Mouse (Mus musculus): ENCODE data around the gene Pold2. TPM values are rescaled to one million over a fixed set of nuclear protein-coding genes. Genes with fewer than 3 reads are reported as not detected.
"Not testable (repeated sequence)": the region's sequence is repeated elsewhere in the genome, so short reads cannot be mapped to it uniquely, and the experiment has no call there.

Pold2 gene
- polyA plus RNA-seq, 1 experiment, result 50.2 TPM

GRCm38 (mm10) chr11:5899286-5899685, 21.2 kb upstream of the Pold2 start:
- no peak overlapping the region for H3K27ac ChIP-seq (ENCODE audit: insufficient read depth, low read depth, low read length)
- no peak for DNase-seq
- no peaks in the 10 kb centered on the region for H3K4me1 ChIP-seq (ENCODE audit: control insufficient read depth, insufficient read depth, low read length)
- no peaks in the 10 kb centered on the region for H3K27me3 ChIP-seq (replicated peaks; ENCODE audit: control insufficient read depth, insufficient read depth, low read length)
- no peaks in the 10 kb centered on the region for H3K36me3 ChIP-seq (ENCODE audit: control insufficient read depth, insufficient read depth, low read length)
- WGBS, result 98% methylated on average over 10 of the region's 10 CpGs
- no peak overlapping the region for H3K4me3 ChIP-seq (ENCODE audit: insufficient read depth, low read depth, low read length)
- TF ChIP-seq POLR2A (IDR thresholded peaks at IDR 0.05; ENCODE audit: low read depth, low read length) (no peak), CTCF (conservative IDR thresholded peaks at IDR 0.05; ENCODE audit: insufficient read depth, insufficient read length, low read depth, low read length) (no peak)

GRCm38 (mm10) chr11:5898531-5898930, 20.4 kb upstream of the Pold2 start, which contains the start of gene Myl7:
TSS of gene Myl7 (minus strand) at chr11:5898782.
- Histone ChIP-seq H3K4me1 (ENCODE audit: control insufficient read depth, insufficient read depth, low read length) (no peaks in the 10 kb centered on the region), H3K27ac (ENCODE audit: insufficient read depth, low read depth, low read length) (no peak within 1 kb of the TSS), H3K4me3 (ENCODE audit: insufficient read depth, low read depth, low read length) (no peak within 1 kb of the TSS), H3K27me3 (replicated peaks; ENCODE audit: control insufficient read depth, insufficient read depth, low read length) (no peaks in the 10 kb centered on the region), H3K36me3 (ENCODE audit: control insufficient read depth, insufficient read depth, low read length) (no peaks in the 10 kb centered on the region)
- 75% methylated on average over 5 of the region's 5 CpGs for WGBS
- DNase-seq, result no peak
- no peak for TF ChIP-seq POLR2A (IDR thresholded peaks at IDR 0.05; ENCODE audit: low read depth, low read length)
- no peak for TF ChIP-seq CTCF (conservative IDR thresholded peaks at IDR 0.05; ENCODE audit: insufficient read depth, insufficient read length, low read depth, low read length)

DNA sequence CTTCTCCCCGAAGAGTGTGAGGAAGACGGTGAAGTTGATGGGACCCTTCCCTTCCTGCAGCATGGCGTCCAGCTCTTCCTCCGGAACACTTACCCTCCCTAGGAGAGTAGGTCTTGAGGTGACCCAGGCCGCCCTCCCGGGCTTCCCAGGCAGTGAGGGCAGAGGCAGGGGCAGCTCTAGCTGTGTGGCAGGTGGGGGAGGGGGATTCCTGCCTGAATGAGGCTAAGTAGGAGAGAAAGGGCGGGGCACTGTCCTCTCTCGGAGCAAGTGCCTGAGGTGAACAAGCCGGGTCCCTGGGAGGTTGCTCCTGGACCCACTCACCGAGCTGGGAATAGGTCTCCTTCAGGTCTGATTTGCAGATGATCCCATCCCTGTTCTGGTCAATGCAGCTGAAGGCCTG, 19.7 kb upstream of the Pold2 start:
- TF ChIP-seq CTCF (conservative IDR thresholded peaks at IDR 0.05; ENCODE audit: insufficient read depth, insufficient read length, low read depth, low read length) (no peak), POLR2A (IDR thresholded peaks at IDR 0.05; ENCODE audit: low read depth, low read length) (no peak)
- 43% methylated on average over 10 of the region's 10 CpGs for WGBS
- Histone ChIP-seq H3K27ac (ENCODE audit: insufficient read depth, low read depth, low read length) (no peak overlapping the region), H3K36me3 (ENCODE audit: control insufficient read depth, insufficient read depth, low read length) (no peaks in the 10 kb centered on the region), H3K4me3 (ENCODE audit: insufficient read depth, low read depth, low read length) (no peak overlapping the region), H3K27me3 (replicated peaks; ENCODE audit: control insufficient read depth, insufficient read depth, low read length) (no peaks in the 10 kb centered on the region), H3K4me1 (ENCODE audit: control insufficient read depth, insufficient read depth, low read length) (no peaks in the 10 kb centered on the region)
- no peak for DNase-seq

GRCm38 (mm10) chr11:5897230-5897629, 19.1 kb upstream of the Pold2 start:
- no peaks in the 10 kb centered on the region for H3K27me3 ChIP-seq (replicated peaks; ENCODE audit: control insufficient read depth, insufficient read depth, low read length)
- no peak overlapping the region for H3K4me3 ChIP-seq (ENCODE audit: insufficient read depth, low read depth, low read length)
- TF ChIP-seq CTCF (conservative IDR thresholded peaks at IDR 0.05; ENCODE audit: insufficient read depth, insufficient read length, low read depth, low read length), result no peak
- WGBS, result 42% methylated on average over 16 of the region's 16 CpGs
- H3K36me3 ChIP-seq (ENCODE audit: control insufficient read depth, insufficient read depth, low read length), result no peaks in the 10 kb centered on the region
- H3K27ac ChIP-seq (ENCODE audit: insufficient read depth, low read depth, low read length), result no peak overlapping the region
- no peak for DNase-seq
- peaks cover under 1% of the 10 kb centered on the region; the same call in 1 of the 2 replicates for H3K4me1 ChIP-seq (ENCODE audit: control insufficient read depth, insufficient read depth, low read length)

- Histone ChIP-seq H3K4me1 (ENCODE audit: control insufficient read depth, insufficient read depth, low read length) (peaks cover 5% of the 10 kb centered on the region; the same call in 1 of the 2 replicates), H3K27me3 (replicated peaks; ENCODE audit: control insufficient read depth, insufficient read depth, low read length) (no peaks in the 10 kb centered on the region), H3K36me3 (ENCODE audit: control insufficient read depth, insufficient read depth, low read length) (no peaks in the 10 kb centered on the region), H3K27ac (ENCODE audit: insufficient read depth, low read depth, low read length) (no peak overlapping the region), H3K4me3 (ENCODE audit: insufficient read depth, low read depth, low read length) (no peak overlapping the region)
- 87% methylated on average over 6 of the region's 6 CpGs for WGBS
- no peak for DNase-seq
- no peak for TF ChIP-seq POLR2A (IDR thresholded peaks at IDR 0.05; ENCODE audit: low read depth, low read length)
- TF ChIP-seq CTCF (conservative IDR thresholded peaks at IDR 0.05; ENCODE audit: insufficient read depth, insufficient read length, low read depth, low read length), result no peak
These were observed 15.7 kb upstream of the Pold2 start for GRCm38 (mm10) chr11:5893807-5894206.

- no peak for TF ChIP-seq CTCF (conservative IDR thresholded peaks at IDR 0.05; ENCODE audit: insufficient read depth, insufficient read length, low read depth, low read length)
- TF ChIP-seq POLR2A (IDR thresholded peaks at IDR 0.05; ENCODE audit: low read depth, low read length), result no peak
- WGBS, result 71% methylated on average over 4 of the region's 4 CpGs
- H3K27ac ChIP-seq (ENCODE audit: insufficient read depth, low read depth, low read length), result no peak overlapping the region; the same call in 1 of the 2 replicates
- H3K4me3 ChIP-seq (ENCODE audit: insufficient read depth, low read depth, low read length), result no peak overlapping the region
- no peak for DNase-seq
- H3K27me3 ChIP-seq (replicated peaks; ENCODE audit: control insufficient read depth, insufficient read depth, low read length), result no peaks in the 10 kb centered on the region
- no peaks in the 10 kb centered on the region for H3K36me3 ChIP-seq (ENCODE audit: control insufficient read depth, insufficient read depth, low read length)
- peaks cover 5% of the 10 kb centered on the region; the same call in 1 of the 2 replicates for H3K4me1 ChIP-seq (ENCODE audit: control insufficient read depth, insufficient read depth, low read length)
These were observed 14.8 kb upstream of the Pold2 start for GRCm38 (mm10) chr11:5892810-5893368.

DNA sequence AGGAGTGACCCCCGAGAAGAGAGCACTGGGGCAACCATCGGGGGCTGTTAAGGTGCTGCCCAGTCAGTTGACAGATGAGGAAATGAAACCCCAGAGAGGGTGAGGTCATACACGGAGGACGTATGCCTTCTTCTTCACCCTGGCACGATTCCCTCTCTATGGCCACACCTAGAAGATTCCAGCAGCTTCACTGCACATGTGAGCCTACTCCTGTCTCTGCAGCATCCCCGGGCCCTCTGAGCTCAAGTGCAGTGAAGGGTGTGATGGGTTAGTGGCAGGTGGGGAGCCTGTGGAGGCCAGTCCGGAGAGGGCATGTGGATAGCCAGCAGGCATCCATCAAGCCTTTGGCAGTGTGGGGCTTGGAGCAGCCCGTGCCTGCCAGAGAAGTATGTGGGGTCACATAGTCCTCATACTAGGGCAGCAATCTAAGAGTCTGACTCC, 14.1 kb upstream of the Pold2 start:
- WGBS, result 24% methylated on average over 8 of the region's 8 CpGs
- Histone ChIP-seq H3K27me3 (replicated peaks; ENCODE audit: control insufficient read depth, insufficient read depth, low read length) (no peaks in the 10 kb centered on the region), H3K4me1 (ENCODE audit: control insufficient read depth, insufficient read depth, low read length) (peaks cover 5% of the 10 kb centered on the region; the same call in 1 of the 2 replicates), H3K4me3 (ENCODE audit: insufficient read depth, low read depth, low read length) (no peak overlapping the region), H3K27ac (ENCODE audit: insufficient read depth, low read depth, low read length) (no peak overlapping the region), H3K36me3 (ENCODE audit: control insufficient read depth, insufficient read depth, low read length) (no peaks in the 10 kb centered on the region)
- TF ChIP-seq CTCF (conservative IDR thresholded peaks at IDR 0.05; ENCODE audit: insufficient read depth, insufficient read length, low read depth, low read length) (no peak), POLR2A (IDR thresholded peaks at IDR 0.05; ENCODE audit: low read depth, low read length) (no peak)
- DNase-seq, result peak; percentile 43

DNA sequence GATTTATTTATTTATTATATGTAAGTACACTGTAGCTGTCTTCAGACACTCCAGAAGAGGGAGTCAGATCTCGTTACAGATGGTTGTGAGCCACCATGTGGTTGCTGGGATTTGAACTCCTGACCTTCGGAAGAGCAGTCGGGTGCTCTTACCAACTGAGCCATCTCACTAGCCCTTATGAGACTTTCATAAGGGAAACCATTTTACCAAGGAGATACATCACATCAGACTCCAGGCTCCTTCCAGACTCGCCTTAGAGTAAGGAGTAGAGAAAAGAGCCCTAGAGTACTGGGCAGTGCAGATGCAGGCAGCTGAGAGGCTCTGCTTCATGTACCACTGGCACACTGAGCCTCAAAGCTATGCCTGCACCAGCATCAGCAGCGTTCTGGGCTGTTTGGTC, 10.5 kb upstream of the Pold2 start:
- H3K27ac ChIP-seq (ENCODE audit: insufficient read depth, low read depth, low read length); H3K4me1 ChIP-seq (ENCODE audit: control insufficient read depth, insufficient read depth, low read length); H3K4me3 ChIP-seq (ENCODE audit: insufficient read depth, low read depth, low read length); H3K27me3 ChIP-seq (replicated peaks; ENCODE audit: control insufficient read depth, insufficient read depth, low read length); H3K36me3 ChIP-seq (ENCODE audit: control insufficient read depth, insufficient read depth, low read length); DNase-seq: not testable (repeated sequence)
- 62% methylated on average over 5 of the region's 5 CpGs for WGBS

Data from kidney, adult 2 months (tissue).